Mouse (Mus musculus): ENCODE measurements around the gene Ptma. TPM values are rescaled to one million over a fixed set of nuclear protein-coding genes. Genes with fewer than 3 reads are reported as not detected.
"Not testable (repeated sequence)": the region's sequence is repeated elsewhere in the genome, so short reads cannot be mapped to it uniquely, and the experiment has no call there.

Ptma gene
- total and polyA plus RNA-seq, 2 experiments from 2014 or later = 723 to 1,399 TPM

DNA sequence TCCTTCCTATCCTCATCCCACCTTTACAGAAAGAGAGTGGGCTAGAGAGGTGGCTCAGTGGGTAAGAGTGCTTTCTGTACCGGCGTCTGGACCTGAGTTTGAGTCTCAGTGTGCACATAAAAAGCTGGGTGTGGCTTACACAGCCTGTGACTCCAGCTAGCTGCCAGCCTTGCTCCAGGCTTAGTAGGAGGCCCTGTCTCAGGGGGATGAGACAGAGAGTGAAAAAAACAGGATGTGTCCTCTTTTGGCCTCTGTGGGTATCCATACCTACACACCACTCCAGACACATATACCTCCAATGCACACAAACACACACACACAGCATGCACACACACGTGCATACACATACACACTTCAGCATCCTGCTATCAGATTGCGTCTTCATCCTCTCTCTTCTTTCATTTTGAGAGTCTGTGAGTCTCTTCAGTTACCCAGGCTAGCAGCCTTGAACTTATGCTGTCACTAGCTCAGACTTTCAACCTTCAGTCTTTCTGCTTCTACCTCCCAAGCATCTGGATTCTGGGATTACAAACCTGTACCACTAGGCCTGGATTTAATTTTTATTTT, 14.3 kb upstream of the Ptma start:
- ATAC-seq (no peak), DNase-seq (ENCODE audit: low spot score) (no peak)
- Histone ChIP-seq H3K9ac (replicated peaks; ENCODE audit: low read length) (no peak overlapping the region), H3K4me3 (ENCODE audit: low read length) (no peak overlapping the region), H3K36me3 (ENCODE audit: insufficient read depth, low read length) (no peaks in the 10 kb centered on the region), H3K9me3 (ENCODE audit: low read length) (no peaks in the 10 kb centered on the region), H3K27ac (no peak overlapping the region), H3K4me2 (ENCODE audit: low read depth, low read length) (no peak overlapping the region), H3K27me3 (ENCODE audit: insufficient read depth, low read length) (no peaks in the 10 kb centered on the region), H3K4me1 (ENCODE audit: insufficient read depth, low read length) (0 out of 2 replicates have a peak, but pooled peaks cover 3% of the 10 kb centered on the region)
- 84% methylated on average over 4 of the region's 4 CpGs for WGBS
- TF ChIP-seq CTCF (IDR thresholded peaks at IDR 0.05; ENCODE audit: low read depth) = no peak

DNA sequence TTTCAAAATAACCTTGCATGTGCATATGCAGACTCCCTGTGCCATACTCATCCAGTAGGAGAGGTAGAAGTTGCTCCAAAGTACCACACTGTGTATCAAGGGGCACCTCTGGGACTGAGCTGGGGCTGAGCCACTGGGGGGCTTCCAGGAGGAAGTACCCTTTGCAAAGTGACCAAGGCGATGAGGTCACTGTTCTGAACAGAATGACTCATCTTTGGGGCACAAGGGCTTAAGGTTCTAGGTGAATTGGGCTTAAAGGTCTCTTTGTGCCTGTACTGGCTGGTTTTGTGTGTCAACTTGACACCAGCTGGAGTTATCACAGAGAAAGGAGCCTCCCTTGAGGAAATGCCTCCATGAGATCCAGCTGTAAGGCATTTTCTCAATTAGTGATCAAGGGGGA, 13.5 kb upstream of the Ptma start:
- H3K4me2 ChIP-seq (ENCODE audit: low read depth, low read length); H3K27me3 ChIP-seq (ENCODE audit: insufficient read depth, low read length); H3K36me3 ChIP-seq (ENCODE audit: insufficient read depth, low read length); ATAC-seq; H3K4me3 ChIP-seq (ENCODE audit: low read length); H3K9me3 ChIP-seq (ENCODE audit: low read length); H3K4me1 ChIP-seq (ENCODE audit: insufficient read depth, low read length); H3K27ac ChIP-seq; DNase-seq (ENCODE audit: low spot score); H3K9ac ChIP-seq (replicated peaks; ENCODE audit: low read length): not testable (repeated sequence)
- 77% methylated on average over 1 of the region's 1 CpGs for WGBS

DNA sequence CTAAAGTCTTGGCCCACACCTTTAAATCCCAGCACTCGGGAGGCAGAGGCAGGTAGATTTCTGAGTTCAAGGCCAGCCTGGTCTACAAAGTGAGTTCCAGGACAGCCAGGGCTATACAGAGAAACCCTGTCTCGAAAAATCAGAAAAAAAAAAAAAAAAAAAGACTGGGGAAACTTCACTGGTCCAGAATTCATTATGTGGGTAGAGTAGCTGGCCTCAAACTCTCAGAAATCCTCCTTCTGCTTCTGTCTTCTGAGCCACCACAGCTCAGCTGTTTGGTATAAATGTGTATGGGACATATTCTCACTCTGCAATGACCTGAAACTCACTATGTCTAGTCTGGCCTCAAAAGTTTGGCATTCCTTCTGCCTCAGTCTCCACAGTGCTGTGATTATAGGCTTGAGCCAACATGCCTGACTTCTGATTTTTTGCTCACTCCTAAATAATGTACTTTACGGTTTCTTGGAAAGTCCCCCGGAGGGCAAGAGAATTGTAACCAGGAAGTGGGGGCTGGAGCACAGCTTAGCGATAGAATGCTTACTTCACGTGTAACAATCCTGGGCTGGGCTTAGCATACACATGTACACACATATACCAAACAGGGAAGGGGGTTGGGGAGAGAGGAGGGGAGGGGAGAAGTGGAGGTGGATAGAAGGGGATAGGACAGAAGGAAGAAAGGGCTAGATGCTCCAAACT, 10.7 kb upstream of the Ptma start:
- H3K9ac ChIP-seq (replicated peaks; ENCODE audit: low read length) = no peak overlapping the region
- H3K9me3 ChIP-seq (ENCODE audit: low read length) = no peaks in the 10 kb centered on the region
- no peak overlapping the region for H3K27ac ChIP-seq
- 67% methylated on average over 6 of the region's 6 CpGs for WGBS
- no peak for TF ChIP-seq CTCF (IDR thresholded peaks at IDR 0.05; ENCODE audit: low read depth)
- H3K27me3 ChIP-seq (ENCODE audit: insufficient read depth, low read length) = no peaks in the 10 kb centered on the region
- H3K4me1 ChIP-seq (ENCODE audit: insufficient read depth, low read length) = no peaks in the 10 kb centered on the region
- ATAC-seq (no peak), DNase-seq (ENCODE audit: low spot score) (no peak)
- no peaks in the 10 kb centered on the region for H3K36me3 ChIP-seq (ENCODE audit: insufficient read depth, low read length)
- H3K4me3 ChIP-seq (ENCODE audit: low read length) = no peak overlapping the region
- no peak overlapping the region for H3K4me2 ChIP-seq (ENCODE audit: low read depth, low read length)

DNA sequence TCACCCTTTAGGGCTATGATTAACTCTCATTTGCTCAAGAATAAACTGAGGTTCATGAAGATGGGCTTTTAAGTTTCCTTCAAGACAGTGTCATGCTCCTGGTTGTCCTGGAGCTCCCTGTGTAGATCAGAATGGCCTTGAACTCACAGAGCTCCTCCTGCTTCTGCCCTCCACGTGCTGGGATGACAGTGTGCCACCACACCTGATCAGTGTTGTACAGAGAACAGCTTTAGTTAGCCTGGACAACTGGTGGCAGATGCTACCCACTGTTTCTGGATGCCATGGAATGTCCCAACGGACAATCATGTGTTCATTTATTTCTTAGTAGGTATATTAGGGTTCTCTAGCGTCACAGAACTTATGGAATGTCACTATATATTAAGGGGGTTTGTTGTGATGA, 9.4 kb upstream of the Ptma start:
- 69% methylated on average over 3 of the region's 3 CpGs for WGBS

DNA sequence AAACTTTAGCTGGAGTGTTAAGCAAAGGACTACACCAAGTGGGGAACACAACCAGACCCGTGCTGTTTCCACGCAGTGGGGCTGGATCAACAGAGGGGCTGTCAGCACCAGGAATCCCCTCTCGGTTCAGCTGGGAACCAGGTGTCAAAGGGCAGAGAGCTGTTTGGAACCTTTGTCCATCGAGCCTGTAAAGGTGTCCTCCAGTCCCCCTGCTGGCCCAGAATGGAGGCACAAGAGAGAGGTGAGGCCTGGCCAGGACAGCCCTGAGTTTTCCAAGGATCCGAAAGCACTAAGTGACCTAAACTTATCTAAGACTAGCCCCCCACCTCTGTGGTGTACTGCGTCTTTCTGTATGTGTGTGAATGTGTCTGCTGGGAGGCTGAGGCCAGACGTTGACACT, 6.2 kb upstream of the Ptma start:
- H3K27ac ChIP-seq = no peak overlapping the region
- H3K27me3 ChIP-seq (ENCODE audit: insufficient read depth, low read length) = no peaks in the 10 kb centered on the region
- no peak overlapping the region for H3K4me2 ChIP-seq (ENCODE audit: low read depth, low read length)
- 42% methylated on average over 7 of the region's 7 CpGs for WGBS
- no peaks in the 10 kb centered on the region for H3K9me3 ChIP-seq (ENCODE audit: low read length)
- H3K36me3 ChIP-seq (ENCODE audit: insufficient read depth, low read length) = no peaks in the 10 kb centered on the region
- ATAC-seq (no peak), DNase-seq (ENCODE audit: low spot score) (no peak)
- H3K9ac ChIP-seq (replicated peaks; ENCODE audit: low read length) = no peak overlapping the region
- TF ChIP-seq CTCF (IDR thresholded peaks at IDR 0.05; ENCODE audit: low read depth) = peak; percentile 63
- no peak overlapping the region for H3K4me3 ChIP-seq (ENCODE audit: low read length)
- H3K4me1 ChIP-seq (ENCODE audit: insufficient read depth, low read length) = peaks cover 4% of the 10 kb centered on the region; the same call in 1 of the 2 replicates

More for the DNA sequence above, 9.4 kb upstream of the Ptma start:
- no peak for DNase-seq (ENCODE audit: low spot score)
- no peak overlapping the region for H3K4me3 ChIP-seq (ENCODE audit: low read length)
- H3K36me3 ChIP-seq (ENCODE audit: insufficient read depth, low read length) = no peaks in the 10 kb centered on the region
- no peaks in the 10 kb centered on the region for H3K4me1 ChIP-seq (ENCODE audit: insufficient read depth, low read length)
- H3K4me2 ChIP-seq (ENCODE audit: low read depth, low read length) = no peak overlapping the region
- H3K9me3 ChIP-seq (ENCODE audit: low read length) = no peaks in the 10 kb centered on the region
- no peak for TF ChIP-seq CTCF (IDR thresholded peaks at IDR 0.05; ENCODE audit: low read depth)
- ATAC-seq = no peak
- H3K9ac ChIP-seq (replicated peaks; ENCODE audit: low read length) = no peak overlapping the region
- no peaks in the 10 kb centered on the region for H3K27me3 ChIP-seq (ENCODE audit: insufficient read depth, low read length)
- no peak overlapping the region for H3K27ac ChIP-seq

DNA sequence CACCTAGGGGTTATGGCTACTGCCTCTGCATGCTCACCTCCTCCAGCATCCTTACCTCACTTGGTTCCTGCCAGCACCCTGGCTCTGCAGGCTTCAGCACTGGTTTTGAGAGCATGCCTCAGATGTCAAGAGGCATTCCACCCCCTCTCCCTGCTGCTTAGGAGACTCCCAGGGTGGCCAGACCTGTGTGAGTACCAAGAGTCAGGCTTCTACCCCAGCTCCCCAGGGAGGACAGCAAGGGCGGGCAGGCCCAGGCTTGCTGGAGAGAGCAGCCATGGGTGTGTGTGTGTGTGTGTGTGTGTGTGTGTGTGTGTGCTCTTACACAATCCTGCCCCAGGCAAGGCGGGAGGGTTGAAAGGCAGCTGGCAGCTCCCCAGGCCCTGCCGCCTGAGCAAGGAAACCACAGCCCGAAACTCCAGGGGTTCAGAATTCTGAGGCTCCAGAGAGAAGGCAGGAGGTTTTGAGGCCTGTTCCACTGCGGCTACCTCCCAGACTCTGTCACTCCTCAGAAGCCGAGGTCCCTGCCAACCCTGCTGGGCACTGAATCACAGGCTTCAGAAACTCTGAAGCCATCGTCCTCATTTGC, 4.1 kb upstream of the Ptma start:
- H3K27ac ChIP-seq = peak overlapping the region; percentile 43; the same call in 1 of the 2 replicates
- peaks cover 4% of the 10 kb centered on the region; the same call in 1 of the 2 replicates for H3K4me1 ChIP-seq (ENCODE audit: insufficient read depth, low read length)
- H3K4me3 ChIP-seq (ENCODE audit: low read length) = no peak overlapping the region
- ATAC-seq (no peak), DNase-seq (ENCODE audit: low spot score) (peak; percentile 45)
- no peak for TF ChIP-seq CTCF (IDR thresholded peaks at IDR 0.05; ENCODE audit: low read depth)
- no peaks in the 10 kb centered on the region for H3K27me3 ChIP-seq (ENCODE audit: insufficient read depth, low read length)
- no peak overlapping the region for H3K4me2 ChIP-seq (ENCODE audit: low read depth, low read length)
- no peaks in the 10 kb centered on the region for H3K9me3 ChIP-seq (ENCODE audit: low read length)
- no peaks in the 10 kb centered on the region for H3K36me3 ChIP-seq (ENCODE audit: insufficient read depth, low read length)
- WGBS = 32% methylated on average over 7 of the region's 7 CpGs
- peak overlapping the region; percentile 6; the same call in 1 of the 2 replicates for H3K9ac ChIP-seq (replicated peaks; ENCODE audit: low read length)

Measured in hindbrain, postnatal 0 days (tissue).